Mouse (Mus musculus): Measurements from ENCODE around the gene Olfr69. TPM values are rescaled to one million over a fixed set of nuclear protein-coding genes. Genes with fewer than 3 reads are reported as not detected.

Olfr69 gene
- not detected for total RNA-seq (2023)

GRCm38 (mm10) chr7:103771494-103771893 lies at the start of gene Olfr69:
Gene Olfr69 (minus strand): TSS chr7:103771594.

GRCm38 (mm10) chr7:103813766-103814165 lies 42.4 kb upstream of the Olfr69 start, which contains the start of gene Hbb-bt:
Gene Hbb-bt (minus strand): TSS chr7:103813996.

GRCm38 (mm10) chr7:103791721-103792120 lies 20.3 kb upstream of the Olfr69 start, which contains the start of gene Olfr67:
Gene Olfr67 (minus strand): TSS chr7:103791821.

GRCm38 (mm10) chr7:103779598-103779997 lies 8.2 kb upstream of the Olfr69 start, which contains the start of gene Olfr68:
Gene Olfr68 (minus strand): TSS chr7:103779698.

GRCm38 (mm10) chr7:103757233-103757632 lies 14.2 kb downstream of the Olfr69 start, which contains the start of gene Olfr630:
Gene Olfr630 (minus strand): TSS chr7:103757333.

GRCm38 (mm10) chr7:103744843-103745242 lies 26.6 kb downstream of the Olfr69 start, which contains the start of gene Olfr629:
Gene Olfr629 (minus strand): TSS chr7:103744943.

GRCm38 (mm10) chr7:103730074-103730473 lies 41.3 kb downstream of the Olfr69 start, which contains the start of gene Olfr628:
Gene Olfr628 (plus strand): TSS chr7:103730374.

Other genes with a start within 250 kb of the Olfr69 start
- gene Olfr612, start 228.9 kb downstream of the Olfr69 start, total RNA-seq (2023), result not detected
- gene Olfr613, start 223.5 kb downstream of the Olfr69 start, total RNA-seq (2023), result not detected
- not detected for gene Olfr615, start 215.5 kb downstream of the Olfr69 start, total RNA-seq (2023)
- not detected for gene Olfr616, start 202.5 kb downstream of the Olfr69 start, total RNA-seq (2023)
- not detected for gene Olfr617, start 198.5 kb downstream of the Olfr69 start, total RNA-seq (2023)
- not detected for gene Olfr618, start 181.5 kb downstream of the Olfr69 start, total RNA-seq (2023)
- not detected for gene Olfr619, start 171.0 kb downstream of the Olfr69 start, total RNA-seq (2023)
- gene Olfr620, start 159.1 kb downstream of the Olfr69 start, total RNA-seq (2023), result not detected
- gene Olfr622, start 128.9 kb downstream of the Olfr69 start, total RNA-seq (2023), result not detected
- gene Olfr623, start 107.9 kb downstream of the Olfr69 start, total RNA-seq (2023), result not detected
- gene Olfr624, start 100.4 kb downstream of the Olfr69 start, total RNA-seq (2023), result not detected
- not detected for gene Olfr625-ps1, start 88.9 kb downstream of the Olfr69 start, total RNA-seq (2023)
- gene Olfr243, start 56.9 kb downstream of the Olfr69 start, total RNA-seq (2023), result not detected
- not detected for gene Olfr628, start 41.2 kb downstream of the Olfr69 start, total RNA-seq (2023)
- gene Olfr629, start 26.7 kb downstream of the Olfr69 start, total RNA-seq (2023), result not detected
- gene Olfr630, start 14.3 kb downstream of the Olfr69 start, total RNA-seq (2023), result not detected
- gene Olfr68, start 8.1 kb upstream of the Olfr69 start, total RNA-seq (2023), result not detected
- not detected for gene Olfr67, start 20.2 kb upstream of the Olfr69 start, total RNA-seq (2023)
- gene Hbb-bt, start 42.4 kb upstream of the Olfr69 start, total RNA-seq (2023), result 328 TPM
- gene Hbb-bs, start 56.5 kb upstream of the Olfr69 start, total RNA-seq (2023), result 2,192 TPM
- not detected for gene Hbb-bh2, start 68.9 kb upstream of the Olfr69 start, total RNA-seq (2023)
- gene Hbb-bh1, start 71.6 kb upstream of the Olfr69 start, total RNA-seq (2023), result not detected
- not detected for gene Hbb-y, start 81.6 kb upstream of the Olfr69 start, total RNA-seq (2023)
- not detected for gene Olfr66, start 114.7 kb upstream of the Olfr69 start, total RNA-seq (2023)
- not detected for gene Olfr64, start 122.9 kb upstream of the Olfr69 start, total RNA-seq (2023)
- not detected for gene Olfr65, start 131.9 kb upstream of the Olfr69 start, total RNA-seq (2023)
- not detected for gene Olfr631, start 157.2 kb upstream of the Olfr69 start, total RNA-seq (2023)
- gene Olfr632, start 162.8 kb upstream of the Olfr69 start, total RNA-seq (2023), result not detected
- not detected for gene Olfr633, start 172.8 kb upstream of the Olfr69 start, total RNA-seq (2023)
- gene Olfr635, start 199.6 kb upstream of the Olfr69 start, total RNA-seq (2023), result not detected
- gene Olfr638, start 227.2 kb upstream of the Olfr69 start, total RNA-seq (2023), result not detected
- gene Olfr639, start 245.7 kb upstream of the Olfr69 start, total RNA-seq (2023), result not detected

Measured in CD8-positive naive resting alpha-beta T cell, adult 57 days (primary cell).